Mouse (Mus musculus) limb, embryonic 14.5 days (tissue): ENCODE data around the gene Siglec1. TPM values are rescaled to one million over a fixed set of nuclear protein-coding genes. Genes with fewer than 3 reads are reported as not detected.

ENCODE experiments used
- ATAC-seq: fragments of 200-750 bp; cut with Nextera tagmentation; 2 replicates; pipeline ENCODE4 v1.8.0; 2017; ENCODE audit warnings: low read depth, moderate number of reproducible peaks, moderate TSS enrichment; ENCODE audit not compliant: low FRiP score
- DNase-seq: peaks from one replicate; pipeline ENCODE4 v3.0.0-alpha.2; 2015; ENCODE audit warnings: low spot score
- H3K27ac ChIP-seq: fragments of 300-500 bp; sonication (generic); replicated peaks from 2 replicates; pipeline ENCODE4 v1.5.1; 2014; ENCODE audit warnings: low read depth, mild to moderate bottlenecking, low read length, moderate library complexity, mixed read lengths
- H3K27me3 ChIP-seq: fragments of 300-500 bp; sonication (generic); 2 replicates; pipeline ENCODE4 v1.6.1; 2014; ENCODE audit warnings: low read length, mixed read lengths; ENCODE audit not compliant: control insufficient read depth, insufficient read depth
- H3K36me3 ChIP-seq: fragments of 300-500 bp; sonication (generic); 2 replicates; pipeline ENCODE4 v1.6.1; 2014; ENCODE audit warnings: mild to moderate bottlenecking, low read length, moderate library complexity, mixed read lengths; ENCODE audit not compliant: control insufficient read depth, insufficient read depth
- H3K4me1 ChIP-seq: fragments of 300-500 bp; sonication (generic); 2 replicates; pipeline ENCODE4 v1.6.1; 2014; ENCODE audit warnings: antibody characterized with exemption, low read length, mixed read lengths; ENCODE audit not compliant: control insufficient read depth, insufficient read depth
- H3K4me2 ChIP-seq: fragments of 300-500 bp; sonication (generic); replicated peaks from 2 replicates; pipeline ENCODE4 v1.6.1; 2014; ENCODE audit warnings: low read depth, mild to moderate bottlenecking, low read length, moderate library complexity; ENCODE audit not compliant: severe bottlenecking
- H3K4me3 ChIP-seq: fragments of 300-500 bp; sonication (generic); replicated peaks from 2 replicates; pipeline ENCODE4 v1.5.1; 2014; ENCODE audit warnings: low read length
- H3K9ac ChIP-seq: fragments of 300-500 bp; sonication (generic); 2 replicates; pipeline ENCODE4 v1.6.1; 2014; ENCODE audit warnings: mild to moderate bottlenecking, low read depth, low read length, moderate library complexity; ENCODE audit not compliant: severe bottlenecking
- H3K9me3 ChIP-seq: fragments of 300-500 bp; sonication (generic); 2 replicates; pipeline ENCODE4 v1.6.1; 2016; ENCODE audit warnings: low read length; ENCODE audit not compliant: control insufficient read depth
- POLR2A ChIP-seq: fragments of 200-500 bp; IDR thresholded peaks from 2 replicates; pipeline ENCODE4 v1.8.0; 2012; ENCODE audit warnings: inconsistent platforms, mild to moderate bottlenecking, moderate library complexity, borderline replicate concordance; ENCODE audit not compliant: insufficient read depth, insufficient read length; ENCODE audit errors: extremely low read depth
- WGBS: fragments of 180-500 bp; shearing (Covaris S2); extraction: QIAGEN DNeasy Blood & Tissue Kit; methylation state at CpG from one replicate; pipeline ENCODE4 v1.1.7; 2014; 5-methylcytosine and 5-hydroxymethylcytosine counted together
- polyA plus RNA-seq, 2 experiments: library from polyadenylated mRNA; depleted of rRNA in 1 of 2; stranded (reverse) in 1 of 2; unstranded in 1 of 2; fragments of >200 nt; fragmentation: Nextera tagmentation in 1 of 2; extraction: Ambion mirVana in 1 of 2; gene quantifications; 2 replicates each; pipeline versions ENCODE4 v1.2.1 to v1.2.3; 2012 to 2014

Siglec1 gene
- polyA plus RNA-seq, 2 experiments: 0.51 to 0.87 TPM

- no peak overlapping the region for H3K9ac ChIP-seq
- no peak overlapping the region for H3K4me3 ChIP-seq
- no peak overlapping the region for H3K4me2 ChIP-seq
- H3K4me1 ChIP-seq: peaks cover 58% of the 10 kb centered on the region
- WGBS: 92% methylated on average over 8 of the region's 8 CpGs
- ATAC-seq: no peak
- no peaks in the 10 kb centered on the region for H3K36me3 ChIP-seq
- no peak for DNase-seq
- no peak for TF ChIP-seq POLR2A
- H3K9me3 ChIP-seq: no peaks in the 10 kb centered on the region
- H3K27me3 ChIP-seq: peaks cover 24% of the 10 kb centered on the region
- H3K27ac ChIP-seq: no peak overlapping the region
These were observed 27.9 kb downstream of the Siglec1 start for GRCm38 (mm10) chr2:131058672-131059071.

- TF ChIP-seq POLR2A: no peak
- no peak overlapping the region for H3K4me3 ChIP-seq
- DNase-seq: peak; percentile 72
- H3K27ac ChIP-seq: no peak overlapping the region
- H3K4me1 ChIP-seq: peaks cover 50% of the 10 kb centered on the region
- no peak overlapping the region for H3K9ac ChIP-seq
- H3K4me2 ChIP-seq: no peak overlapping the region
- H3K36me3 ChIP-seq: no peaks in the 10 kb centered on the region
- 3% methylated on average over 10 of the region's 10 CpGs for WGBS
- H3K27me3 ChIP-seq: peaks cover 42% of the 10 kb centered on the region
- ATAC-seq: no peak
- H3K9me3 ChIP-seq: no peaks in the 10 kb centered on the region
These were observed 30.4 kb downstream of the Siglec1 start for GRCm38 (mm10) chr2:131056191-131056590.

GRCm38 (mm10) chr2:131055631-131056030, 30.9 kb downstream of the Siglec1 start:
- Histone ChIP-seq H3K4me2 (no peak overlapping the region), H3K27me3 (peaks cover 42% of the 10 kb centered on the region), H3K36me3 (no peaks in the 10 kb centered on the region)

GRCm38 (mm10) chr2:131054646-131055264, 31.8 kb downstream of the Siglec1 start:
- WGBS: 5% methylated on average over 21 of the region's 21 CpGs
- H3K27me3 ChIP-seq: peaks cover 42% of the 10 kb centered on the region

More at GRCm38 (mm10) chr2:131055631-131056030, 30.9 kb downstream of the Siglec1 start:
- peak; percentile 46 for DNase-seq
- H3K9ac ChIP-seq: no peak overlapping the region
- peaks cover 45% of the 10 kb centered on the region for H3K4me1 ChIP-seq
- 6% methylated on average over 10 of the region's 10 CpGs for WGBS
- ATAC-seq: no peak
- no peak overlapping the region for H3K27ac ChIP-seq
- TF ChIP-seq POLR2A: no peak
- H3K4me3 ChIP-seq: no peak overlapping the region
- no peaks in the 10 kb centered on the region for H3K9me3 ChIP-seq

GRCm38 (mm10) chr2:131053851-131054645, 32.5 kb downstream of the Siglec1 start:
- H3K4me3 ChIP-seq: peak overlapping the region; percentile 32
- no peaks in the 10 kb centered on the region for H3K36me3 ChIP-seq
- DNase-seq (no peak), ATAC-seq (no peak)
- peaks cover 42% of the 10 kb centered on the region for H3K27me3 ChIP-seq
- H3K9ac ChIP-seq: peak overlapping the region; percentile 36
- H3K4me2 ChIP-seq: peak overlapping the region; percentile 48
- TF ChIP-seq POLR2A: no peak
- no peak overlapping the region for H3K27ac ChIP-seq
- WGBS: 2% methylated on average over 45 of the region's 45 CpGs
- H3K9me3 ChIP-seq: no peaks in the 10 kb centered on the region
- H3K4me1 ChIP-seq: peaks cover 29% of the 10 kb centered on the region

More at GRCm38 (mm10) chr2:131054646-131055264, 31.8 kb downstream of the Siglec1 start:
- Histone ChIP-seq H3K27ac (no peak overlapping the region), H3K9me3 (no peaks in the 10 kb centered on the region), H3K36me3 (no peaks in the 10 kb centered on the region), H3K4me1 (peaks cover 36% of the 10 kb centered on the region), H3K9ac (peak overlapping the region; percentile 36; the same call in 1 of the 2 replicates), H3K4me2 (peak overlapping the region; percentile 48), H3K4me3 (peak overlapping the region; percentile 32)
- no peak for ATAC-seq
- DNase-seq: no peak
- no peak for TF ChIP-seq POLR2A
